15 mouse cellular contexts compared by ENCODE assay signal in the genomic region with DNA sequence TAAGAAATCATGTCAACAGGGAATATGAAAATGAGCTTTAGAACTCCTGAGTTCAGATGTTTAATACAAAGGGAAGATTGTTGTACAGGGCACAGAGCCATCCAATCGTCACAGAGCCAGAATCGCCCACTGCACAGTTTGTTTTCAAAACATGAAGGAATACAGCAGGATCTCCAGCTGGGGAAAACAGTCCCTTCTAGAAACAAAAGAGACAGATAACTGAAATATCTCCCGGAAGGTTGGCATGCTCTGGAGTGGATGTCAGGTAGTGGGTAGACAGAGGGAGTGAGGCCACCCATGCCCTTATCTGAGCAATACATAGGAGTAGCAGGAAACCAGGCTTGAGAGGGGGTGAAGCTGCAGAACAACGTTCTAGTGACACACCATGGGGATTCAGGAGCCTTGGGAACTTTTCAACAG.
DNase-seq lines count a peak whose midpoint lies in the region; ATAC-seq and TF ChIP-seq lines count a peak whose summit lies in the region.
"Had no signal": no experiment of that assay in that cellular context is flagged by ENCODE, and none has a peak within 500 bp of the region (broad histone marks: within the 10 kb centered on the region; RNA-seq: fewer than 3 reads in every experiment).

No protein-coding gene starts in this region.

- no peaks in the 10 kb centered on the region for H3K36me3 ChIP-seq in midbrain, postnatal 0 days (ENCODE audit: insufficient read depth, low read length)
- H3K36me3 ChIP-seq in midbrain, embryonic 16.5 days (ENCODE audit: control insufficient read depth, insufficient read depth, low read length) = no peaks in the 10 kb centered on the region
- no peaks in the 10 kb centered on the region for H3K36me3 ChIP-seq in intestine, embryonic 16.5 days (ENCODE audit: control insufficient read depth, insufficient read depth, low read length)
- H3K36me3 ChIP-seq: neural tube, embryonic 13.5 days had no signal

- WGBS in midbrain, postnatal 0 days = 57% methylated on average over 4 of the region's 4 CpGs
- WGBS in midbrain, embryonic 16.5 days = 64% methylated on average over 4 of the region's 4 CpGs
- 61% methylated on average over 4 of the region's 4 CpGs for WGBS in intestine, embryonic 16.5 days

- H3K27me3 ChIP-seq in midbrain, postnatal 0 days (ENCODE audit: insufficient read depth, low read length) = no peaks in the 10 kb centered on the region
- no peaks in the 10 kb centered on the region for H3K27me3 ChIP-seq in midbrain, embryonic 16.5 days (ENCODE audit: control insufficient read depth, insufficient read depth, low read depth, low read length)
- no peaks in the 10 kb centered on the region for H3K27me3 ChIP-seq in intestine, embryonic 16.5 days (replicated peaks; ENCODE audit: control insufficient read depth, insufficient read depth, low read length)
- H3K27me3 ChIP-seq: neural tube, embryonic 13.5 days; Patski had no signal

- peaks cover 6% of the 10 kb centered on the region; the same call in 1 of the 2 replicates for H3K4me1 ChIP-seq in midbrain, postnatal 0 days (ENCODE audit: insufficient read depth, low read length)
- H3K4me1 ChIP-seq in midbrain, embryonic 16.5 days (ENCODE audit: control insufficient read depth, insufficient read depth, low read length) = peaks cover 5% of the 10 kb centered on the region
- H3K4me1 ChIP-seq in intestine, embryonic 16.5 days (ENCODE audit: control insufficient read depth, insufficient read depth, low read length) = no peaks in the 10 kb centered on the region

- no peaks in the 10 kb centered on the region for H3K9me3 ChIP-seq in midbrain, postnatal 0 days (ENCODE audit: low read length)
- no peaks in the 10 kb centered on the region for H3K9me3 ChIP-seq in midbrain, embryonic 16.5 days (replicated peaks; ENCODE audit: control insufficient read depth, low read length, poor library complexity, severe bottlenecking)
- no peaks in the 10 kb centered on the region for H3K9me3 ChIP-seq in intestine, embryonic 16.5 days (ENCODE audit: control insufficient read depth, low read length)
- H3K9me3 ChIP-seq: neural tube, embryonic 13.5 days had no signal

- ATAC-seq in frontal cortex, adult (ENCODE audit: low TSS enrichment) = 0 out of 2 replicates have a peak, but pooled peaks have one; percentile 38
- ATAC-seq in midbrain, postnatal 0 days (ENCODE audit: low FRiP score) = no peak
- ATAC-seq in midbrain, embryonic 16.5 days = no peak
- no peak for ATAC-seq in intestine, embryonic 16.5 days
- ATAC-seq: Patski had no signal

- H3K27ac ChIP-seq in midbrain, postnatal 0 days (ENCODE audit: low read depth, low read length) = 0 out of 2 replicates have a peak overlapping the region, but pooled peaks have one; percentile 26
- no peak overlapping the region for H3K27ac ChIP-seq in midbrain, embryonic 16.5 days (ENCODE audit: low read length)
- H3K27ac ChIP-seq in intestine, embryonic 16.5 days (ENCODE audit: low read length) = no peak overlapping the region
- H3K27ac ChIP-seq: neural tube, embryonic 13.5 days had no signal

- H3K4me3 ChIP-seq in midbrain, postnatal 0 days (ENCODE audit: low read depth, low read length) = no peak overlapping the region
- no peak overlapping the region for H3K4me3 ChIP-seq in midbrain, embryonic 16.5 days (ENCODE audit: low read depth, low read length)
- no peak overlapping the region for H3K4me3 ChIP-seq in intestine, embryonic 16.5 days (ENCODE audit: low read length)
- H3K4me3 ChIP-seq: neural tube, embryonic 13.5 days had no signal

- TF ChIP-seq CTCF in midbrain, postnatal 0 days (IDR thresholded peaks at IDR 0.05) = no peak

- DNase-seq in frontal cortex, postnatal 25 days (ENCODE audit: low spot score in 2 of 2) = no peak
- no peak for DNase-seq in midbrain, postnatal 0 days (ENCODE audit: low spot score)
- DNase-seq in heart, postnatal 4 days = peak; percentile 50
- DNase-seq in ovary, postnatal 36 days (ENCODE audit: low spot score) = peak; percentile 42
- no peak for DNase-seq in right cerebral cortex, adult 2 months (ENCODE audit: low spot score in 2 of 2)
- DNase-seq: adrenal gland, postnatal 25 days; cerebellum, adult 9-11 months; kidney, postnatal 36 days; spleen, adult 18-20 months; thymus, postnatal 4 days had no signal

- no peak overlapping the region for H3K9ac ChIP-seq in midbrain, postnatal 0 days (replicated peaks; ENCODE audit: low read length, poor library complexity, severe bottlenecking)
- no peak overlapping the region for H3K9ac ChIP-seq in midbrain, embryonic 16.5 days (ENCODE audit: low read depth, low read length)
- no peak overlapping the region for H3K9ac ChIP-seq in intestine, embryonic 16.5 days (ENCODE audit: low read depth, low read length)
- H3K9ac ChIP-seq: neural tube, embryonic 13.5 days had no signal

- no peak overlapping the region for H3K4me2 ChIP-seq in midbrain, postnatal 0 days (ENCODE audit: low read depth, low read length, poor library complexity, severe bottlenecking)
- no peak overlapping the region for H3K4me2 ChIP-seq in midbrain, embryonic 16.5 days (ENCODE audit: low read length)
- H3K4me2 ChIP-seq in intestine, embryonic 16.5 days (ENCODE audit: low read depth, low read length) = no peak overlapping the region
- H3K4me2 ChIP-seq: neural tube, embryonic 13.5 days had no signal

Comparison
In these comparisons a context has a peak if more than half of its experiments do, and no peak if none do; other contexts are left out.
1. DNase-seq: peak in heart, postnatal 4 days (single experiment) and ovary, postnatal 36 days (single experiment); none in frontal cortex, postnatal 25 days (0 of 2), midbrain, postnatal 0 days (single experiment) and right cerebral cortex, adult 2 months (0 of 2).